Mouse (Mus musculus): ENCODE data around the gene Cox6a2. TPM values are rescaled to one million over a fixed set of nuclear protein-coding genes. Genes with fewer than 3 reads are reported as not detected.
"Not testable (repeated sequence)": the region's sequence is repeated elsewhere in the genome, so short reads cannot be mapped to it uniquely, and the experiment has no call there.

The Cox6a2 gene
- total RNA-seq, 2 experiments from 2014 or later = 4.3 to 4.8 TPM

DNA sequence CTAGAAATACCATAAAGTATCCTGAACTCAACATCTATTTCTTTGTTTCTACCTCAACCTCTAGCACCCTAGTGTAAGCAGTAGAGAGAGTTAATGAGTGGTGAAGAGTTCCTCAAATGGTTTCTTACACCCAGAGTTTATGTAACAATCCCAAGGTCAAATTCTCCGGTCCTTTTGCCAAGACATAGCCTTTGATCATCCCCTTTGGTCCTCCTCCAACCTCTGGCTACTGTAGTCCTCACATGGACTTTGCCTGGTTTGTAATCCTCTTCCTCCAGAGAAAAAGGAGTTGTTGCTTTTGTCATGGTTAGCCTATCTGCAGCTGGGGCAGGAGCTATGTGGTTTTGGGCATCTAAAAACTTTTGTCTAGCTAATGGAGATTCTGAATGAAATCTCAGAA, 29.3 kb upstream of the Cox6a2 start:
- no peak for DNase-seq (ENCODE audit: low spot score in 2 of 2)

DNA sequence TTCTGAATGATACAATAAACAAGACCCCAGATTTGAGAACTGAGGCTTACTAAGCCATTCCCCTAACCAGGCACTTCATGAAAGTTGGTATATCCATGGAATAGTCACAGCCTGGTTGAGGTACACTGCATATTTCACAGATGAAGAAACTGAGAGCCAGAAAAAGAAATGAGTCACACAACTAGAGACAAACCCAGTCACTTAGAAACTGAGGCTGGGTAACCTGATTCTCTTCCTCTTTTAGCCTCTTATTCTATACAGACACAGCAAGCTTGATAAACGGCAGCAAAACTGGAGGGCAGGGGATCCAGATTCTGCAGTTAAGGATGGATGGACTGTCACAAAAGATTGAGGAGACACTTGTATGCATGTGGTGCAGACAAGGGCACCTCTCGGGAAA, 28.6 kb upstream of the Cox6a2 start:
- no peak for DNase-seq (ENCODE audit: low spot score in 2 of 2)

DNA sequence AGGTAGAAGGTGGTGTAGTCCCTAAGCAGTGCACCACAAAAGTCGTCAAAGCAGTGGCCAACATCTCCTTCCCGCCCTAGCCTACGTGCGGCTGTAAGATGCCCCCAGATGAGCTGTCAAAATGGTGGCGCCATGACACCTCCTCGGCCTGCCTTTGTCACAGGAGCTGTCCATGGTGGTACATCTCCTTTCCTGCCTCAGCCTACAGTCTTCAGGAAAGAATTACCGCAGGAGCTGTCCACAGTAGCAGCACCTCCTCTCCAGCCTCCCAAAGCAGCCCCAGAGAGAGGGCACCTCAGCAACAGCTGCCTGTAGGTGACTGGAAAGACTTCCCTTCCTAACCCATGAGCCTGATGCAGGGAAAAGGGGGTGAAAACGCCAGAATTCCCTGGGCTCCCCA, 25.6 kb upstream of the Cox6a2 start:
- DNase-seq (ENCODE audit: low spot score in 2 of 2) = no peak

DNA sequence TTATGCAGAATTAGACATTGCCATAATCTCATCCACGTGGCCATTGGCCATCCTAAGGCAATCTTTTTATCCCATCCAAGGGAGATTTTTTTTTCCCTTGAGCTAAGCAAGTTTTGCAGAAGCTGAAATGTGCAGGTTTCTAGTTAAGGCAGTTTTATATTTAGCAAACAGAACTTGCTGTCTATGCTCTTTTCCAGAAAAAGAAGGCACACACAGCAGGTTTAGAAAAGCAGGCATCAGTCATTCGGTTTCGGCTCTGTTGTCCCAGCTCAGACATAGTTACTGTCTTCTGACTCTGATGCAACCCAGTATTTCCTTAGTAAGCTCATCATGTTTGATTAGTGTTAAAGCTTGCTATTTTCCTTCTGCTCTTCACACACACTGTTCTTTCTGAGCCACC, 14.7 kb upstream of the Cox6a2 start:
- DNase-seq (ENCODE audit: low spot score in 2 of 2) = no peak

DNA sequence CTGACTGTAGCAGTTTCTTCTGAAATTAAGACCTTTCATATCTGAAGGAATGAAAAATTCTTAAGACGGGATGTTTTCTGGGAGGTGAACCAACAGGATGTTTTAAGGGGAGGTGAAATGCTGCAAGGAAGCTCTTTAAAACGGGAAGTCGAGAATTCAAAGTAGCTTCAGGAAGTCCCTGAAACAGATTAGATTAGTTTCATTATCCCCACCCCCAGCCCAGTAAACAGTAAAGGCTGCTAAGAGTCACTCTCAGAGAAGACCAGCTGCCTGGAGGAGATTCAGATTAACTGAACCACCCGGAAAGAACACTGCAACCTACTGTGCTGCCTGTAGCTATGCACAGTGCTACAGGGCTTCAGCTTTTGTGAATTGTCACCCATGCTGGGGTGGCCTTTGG, 13.8 kb upstream of the Cox6a2 start:
- DNase-seq (ENCODE audit: low spot score in 2 of 2) = no peak

DNA sequence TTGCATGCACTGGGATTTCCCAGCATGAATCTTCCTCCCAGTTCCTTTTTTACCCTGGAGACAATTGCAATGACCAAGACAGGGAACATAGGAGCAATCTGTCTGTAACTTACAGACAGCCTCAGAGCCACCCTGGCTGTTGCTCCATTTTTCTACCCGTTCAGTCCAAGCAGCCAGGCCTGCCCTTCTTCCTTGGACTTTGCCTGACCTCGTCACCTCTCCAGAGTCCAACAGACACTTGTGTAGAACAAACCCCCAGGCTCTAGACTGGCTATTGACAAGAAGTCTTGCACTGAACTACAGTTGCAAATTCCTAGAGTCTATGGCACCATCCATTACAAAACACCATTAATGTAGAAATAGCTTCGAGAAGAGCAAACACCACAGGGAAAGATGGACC, 3.6 kb upstream of the Cox6a2 start:
- DNase-seq (ENCODE audit: low spot score in 2 of 2) = no peak

DNA sequence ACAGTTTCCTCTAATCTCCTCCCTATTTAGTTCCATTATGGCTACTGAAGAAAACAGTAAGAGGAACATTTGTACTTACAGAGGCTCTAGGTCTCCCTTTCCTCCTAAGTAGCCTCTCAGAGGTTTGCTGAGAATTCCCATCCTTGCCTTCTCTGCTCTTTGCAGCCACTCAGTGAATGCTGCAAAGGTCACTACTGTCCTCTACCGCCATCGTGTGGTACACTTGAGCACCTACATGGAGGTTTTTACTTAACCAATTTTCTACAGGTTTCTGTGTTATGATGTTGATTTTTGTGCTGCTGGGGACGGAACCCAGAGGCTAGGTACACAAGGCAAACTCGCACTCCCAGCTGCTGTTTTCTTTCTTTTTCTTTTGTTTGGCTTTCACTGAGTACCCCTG, 2.0 kb upstream of the Cox6a2 start:
- peak; percentile 66 to 72 for DNase-seq (ENCODE audit: low spot score in 2 of 2)

DNA sequence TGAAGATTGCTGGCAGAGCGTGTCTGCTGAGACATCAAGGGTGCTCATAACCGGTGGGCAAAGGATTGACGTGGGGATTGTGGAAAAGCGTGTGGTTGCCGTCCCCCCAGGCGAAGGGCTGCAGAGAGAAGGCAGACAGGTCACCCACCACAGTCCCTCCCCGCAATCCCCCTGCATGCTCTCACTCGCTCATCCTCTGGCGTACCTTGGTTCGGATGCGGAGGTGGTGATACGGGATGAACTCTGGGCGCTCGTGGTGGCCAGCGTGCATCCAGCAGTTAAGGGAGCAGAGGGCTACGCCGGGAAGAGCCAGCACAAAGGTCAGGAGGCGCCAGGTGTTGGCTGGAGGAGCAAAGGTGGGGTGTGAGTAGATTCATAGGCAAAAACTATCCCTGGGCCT, 492 bp downstream of the Cox6a2 start:
- no peak for DNase-seq (ENCODE audit: low spot score in 2 of 2)

DNA sequence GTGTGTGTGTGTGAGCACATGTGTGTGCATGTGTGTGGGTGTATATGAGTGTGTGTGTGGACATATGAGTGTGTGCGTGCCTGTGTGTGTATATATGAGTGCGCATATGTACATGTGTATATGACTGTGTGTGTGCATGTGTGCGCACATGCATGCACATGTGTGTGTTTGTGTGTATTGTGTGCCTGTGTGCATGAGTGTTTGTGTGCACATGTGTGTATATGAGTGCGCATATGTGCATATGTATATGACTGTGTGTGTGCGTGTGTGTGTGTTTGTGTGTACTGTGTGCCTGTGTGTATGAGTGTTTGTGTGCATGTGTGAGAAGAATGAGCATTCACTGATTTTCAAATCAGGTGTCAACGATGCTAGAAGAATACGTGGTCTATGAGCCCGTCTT, 2.0 kb downstream of the Cox6a2 start:
- no peak for DNase-seq (ENCODE audit: low spot score in 2 of 2)

DNA sequence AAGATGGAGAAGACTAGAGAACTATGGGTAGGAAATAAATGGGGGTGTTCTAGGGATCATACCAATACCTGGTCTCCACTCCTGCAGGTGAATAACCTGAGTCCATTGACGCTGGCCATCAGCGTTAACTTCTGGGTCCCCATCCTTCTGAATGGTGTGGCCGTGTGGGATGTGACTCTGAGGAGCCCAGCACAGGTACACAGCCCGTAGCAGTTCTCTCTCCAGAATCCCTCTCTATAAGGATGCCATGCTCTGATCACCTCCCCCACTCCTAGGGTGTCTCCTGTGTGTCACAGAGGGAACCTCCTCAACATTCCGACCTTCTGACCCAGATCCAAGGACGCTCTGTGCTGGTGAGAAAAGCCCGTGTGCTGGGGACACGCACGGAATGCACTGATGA, 3.1 kb downstream of the Cox6a2 start:
- no peak for DNase-seq (ENCODE audit: low spot score in 2 of 2)

DNA sequence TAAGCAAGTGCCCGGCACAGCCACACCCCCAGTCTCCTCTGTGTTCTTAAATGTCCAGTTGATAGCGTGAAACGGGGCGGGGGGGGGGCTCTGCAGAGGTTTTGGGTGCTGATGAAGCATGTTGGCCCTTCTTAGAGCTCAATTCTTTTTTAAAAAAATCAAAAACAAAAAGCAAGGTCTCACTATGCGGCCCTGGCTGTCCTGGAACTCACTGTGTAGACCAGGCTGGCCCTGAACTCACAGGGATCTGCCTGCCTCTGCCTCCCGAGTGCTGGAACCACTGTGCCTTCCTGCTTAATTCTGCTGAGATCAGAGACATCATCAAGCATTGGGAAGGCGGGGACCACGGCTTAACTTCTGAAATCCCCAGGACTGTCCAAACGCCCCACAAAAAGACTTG, 4.6 kb downstream of the Cox6a2 start:
- no peak for DNase-seq (ENCODE audit: low spot score in 2 of 2)

DNA sequence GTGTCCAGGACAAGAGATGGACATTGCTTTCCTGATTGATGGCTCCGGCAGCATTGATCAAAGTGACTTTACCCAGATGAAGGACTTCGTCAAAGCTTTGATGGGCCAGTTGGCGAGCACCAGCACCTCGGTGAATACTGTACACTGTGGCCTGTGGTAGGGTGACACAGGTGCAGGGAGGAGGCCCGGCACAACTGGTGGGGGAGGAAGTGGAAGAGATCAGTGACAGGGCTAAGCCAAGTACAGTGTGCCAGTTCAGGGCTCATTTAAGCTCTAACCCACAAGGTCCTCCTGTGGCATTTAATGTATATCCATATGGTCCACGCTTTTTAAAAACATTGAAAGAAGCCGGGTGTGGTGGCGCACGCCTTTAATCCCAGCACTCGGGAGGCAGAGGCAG, 24.5 kb downstream of the Cox6a2 start:
- no peak for DNase-seq (ENCODE audit: low spot score in 2 of 2)

DNA sequence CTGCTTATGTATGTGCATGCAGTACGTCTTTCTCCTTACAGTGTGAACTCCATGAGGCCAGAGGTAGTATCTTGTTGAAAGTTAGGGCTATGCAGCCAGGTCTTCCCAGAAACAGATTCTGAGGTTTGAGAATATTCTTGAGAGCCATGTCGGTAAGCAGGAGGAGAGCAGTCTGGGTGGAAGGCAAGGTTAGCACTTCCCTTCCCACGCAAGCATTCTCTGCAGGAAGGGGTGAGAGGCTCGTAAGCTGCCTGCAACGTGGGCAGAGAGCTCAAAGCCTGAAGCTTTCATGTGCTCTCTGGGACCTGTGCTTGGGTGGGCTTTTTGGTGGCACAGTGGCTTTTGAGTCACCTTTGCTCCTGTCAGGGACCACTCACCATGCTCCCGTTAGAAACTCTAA, 25.6 kb downstream of the Cox6a2 start:
- no peak for DNase-seq (ENCODE audit: low spot score in 2 of 2)

DNA sequence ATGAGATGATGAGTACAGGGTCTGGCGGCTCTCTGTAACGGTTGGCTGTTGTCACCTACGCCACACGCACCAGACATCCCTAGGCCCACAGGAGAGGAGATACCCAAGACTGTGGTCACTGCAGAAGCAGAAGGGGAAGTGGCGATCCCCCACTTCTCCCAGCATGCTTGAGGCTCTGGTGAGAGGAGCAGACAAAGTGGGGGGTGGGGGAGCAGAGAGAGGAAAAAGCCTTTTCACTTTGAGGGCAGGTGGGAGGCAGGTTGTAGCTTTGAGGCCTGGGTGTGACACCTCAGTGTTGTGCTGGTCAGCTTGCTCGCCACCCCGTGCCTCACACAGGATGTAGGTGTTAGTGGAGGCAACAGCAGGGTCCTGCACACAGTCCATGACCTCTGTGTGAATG, 26.1 kb downstream of the Cox6a2 start:
- DNase-seq (ENCODE audit: low spot score in 2 of 2) = no peak

DNA sequence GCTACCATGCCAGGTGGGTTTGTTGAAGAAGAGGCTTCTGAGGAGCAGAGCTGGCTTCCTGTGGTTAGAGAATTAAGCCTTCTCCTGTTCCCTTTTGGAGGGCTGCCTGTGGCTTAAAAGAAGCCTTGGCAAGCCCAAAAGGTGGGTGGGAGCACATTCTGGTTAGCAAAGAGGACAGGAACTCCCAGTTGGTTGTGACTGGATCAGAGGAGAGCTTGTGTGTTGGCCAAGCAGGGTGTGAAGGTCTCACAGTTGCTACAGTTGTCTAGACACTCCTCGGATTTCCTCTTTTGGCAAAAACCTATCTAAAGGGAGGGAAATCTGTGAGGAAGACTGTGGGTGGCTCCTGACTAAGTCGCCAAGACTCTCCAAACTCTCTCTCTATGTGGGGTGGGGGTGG, 27.8 kb downstream of the Cox6a2 start:
- no peak for DNase-seq (ENCODE audit: low spot score in 2 of 2)

DNA sequence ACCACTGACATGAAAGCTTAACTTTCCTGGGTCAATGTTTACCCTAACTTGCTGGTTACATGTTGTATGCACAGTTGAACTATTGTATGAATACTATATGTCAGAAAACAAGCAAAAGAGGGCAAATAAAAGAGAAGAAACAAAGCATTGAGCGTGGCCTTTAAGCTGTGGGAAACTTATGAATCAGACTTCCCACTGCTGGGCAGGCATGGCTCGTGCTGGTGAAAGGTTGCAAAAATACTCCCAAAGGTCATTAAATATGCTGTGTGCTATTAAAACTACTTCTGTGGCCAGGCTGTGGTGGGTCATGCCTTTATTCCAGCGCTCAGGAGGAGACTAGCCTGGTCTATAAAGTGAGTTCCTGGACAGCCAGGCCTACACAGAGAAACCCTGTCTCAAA, 36.2 kb downstream of the Cox6a2 start:
- no peak for DNase-seq (ENCODE audit: low spot score in 2 of 2)

DNA sequence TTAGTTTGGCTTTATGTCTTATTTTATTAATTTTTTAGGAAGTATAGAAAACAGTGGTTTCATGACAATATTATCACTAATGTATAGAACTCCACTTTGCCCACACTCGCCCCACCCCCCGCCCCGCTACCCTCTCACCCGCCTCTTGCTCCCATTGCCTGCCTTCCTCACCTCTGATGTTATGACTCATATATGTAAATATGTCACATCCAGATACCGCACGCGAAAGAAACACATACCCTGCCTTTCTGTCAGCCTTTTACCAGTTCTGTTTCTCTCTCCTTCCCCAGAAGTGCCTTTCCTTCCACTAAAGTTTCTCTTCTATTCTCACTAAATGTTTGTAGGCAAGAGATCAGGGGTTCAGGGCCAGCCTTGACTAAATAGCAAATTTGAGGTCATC, 39.8 kb downstream of the Cox6a2 start:
- no peak for DNase-seq (ENCODE audit: low spot score in 2 of 2)

DNA sequence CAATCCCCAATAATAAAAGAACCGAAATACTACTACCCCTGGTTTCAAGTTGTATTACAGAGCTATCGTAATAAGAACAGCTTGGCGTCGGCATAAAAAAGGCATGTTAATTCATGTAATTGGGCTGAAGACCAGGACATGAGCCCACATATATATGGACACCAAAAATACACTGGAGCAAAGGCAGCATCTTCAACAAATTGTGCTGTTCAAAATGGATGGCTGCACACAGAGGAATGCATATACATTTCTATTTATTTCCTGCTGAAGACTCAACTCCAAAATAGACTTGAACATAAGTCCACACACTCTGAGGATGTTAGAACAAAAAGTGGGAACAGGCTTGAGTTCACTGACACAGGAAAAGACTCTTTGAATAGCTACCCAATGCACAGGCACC, 42.2 kb downstream of the Cox6a2 start:
- DNase-seq (ENCODE audit: low spot score in 2 of 2) = no peak

DNA sequence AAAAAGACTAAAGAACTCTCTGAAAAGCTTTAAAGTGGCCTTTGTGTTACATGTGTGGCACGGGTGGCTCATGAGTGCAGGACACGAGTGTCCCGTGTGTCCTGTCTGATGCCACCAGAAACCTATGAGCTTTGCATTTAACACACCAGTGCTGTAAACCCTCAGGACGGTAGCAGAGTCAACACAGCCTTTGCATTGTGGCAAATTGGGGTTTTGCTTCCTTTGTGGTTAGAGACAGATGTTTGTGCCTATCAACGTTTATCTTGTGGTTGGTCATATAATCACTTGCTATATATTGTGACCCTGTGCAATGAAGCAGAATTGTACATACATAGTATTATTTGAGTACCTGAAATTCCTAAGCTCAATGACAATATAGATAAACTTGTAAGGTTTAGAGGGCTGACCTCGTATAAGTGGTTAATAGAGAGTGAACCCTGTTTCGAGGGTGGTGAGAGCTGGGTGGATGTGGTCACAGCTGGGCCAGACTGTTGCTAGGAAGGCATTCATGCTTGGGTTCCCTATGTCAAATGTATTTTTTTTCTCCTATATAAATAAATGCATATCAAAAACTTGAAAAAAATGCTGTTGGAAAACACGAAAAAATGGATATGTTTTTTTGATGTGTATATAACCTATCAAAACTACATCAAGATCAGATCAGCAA, 47.4 kb downstream of the Cox6a2 start:
- DNase-seq (ENCODE audit: low spot score in 2 of 2) = not testable (repeated sequence)

Other genes with a start within 250 kb of the Cox6a2 start
- 100 to 1,000 TPM; 423 to 445 TPM for gene Fus, start 238.9 kb downstream of the Cox6a2 start, total RNA-seq (2021)
- 1 to 10 TPM; 3.2 to 4.5 TPM for gene Pycard, start 212.5 kb downstream of the Cox6a2 start, total RNA-seq (2021)
- under 1 TPM; 0.40 to 0.55 TPM for gene Trim72, start 202.4 kb downstream of the Cox6a2 start, total RNA-seq (2021)
- 1 to 10 TPM; 8.4 to 8.7 TPM for gene Itgam, start 143.7 kb downstream of the Cox6a2 start, total RNA-seq (2021)
- not detected for gene Gm49368, start 143.7 kb downstream of the Cox6a2 start, total RNA-seq (2021)
- not detected for gene Itgax, start 76.8 kb downstream of the Cox6a2 start, total RNA-seq (2021)
- gene Itgad, start 52.0 kb downstream of the Cox6a2 start, total RNA-seq (2021) = under 1 TPM; 0.78 to 0.85 TPM
- gene Armc5, start 31.0 kb upstream of the Cox6a2 start, total RNA-seq (2021) = 10 to 100 TPM; 11.4 to 11.8 TPM
- gene 9130023H24Rik, start 31.6 kb upstream of the Cox6a2 start, total RNA-seq (2021) = 1 to 10 TPM; 3.7 to 4.3 TPM
- 10 to 100 TPM; 27.2 to 28.1 TPM for gene Tgfb1i1, start 40.4 kb upstream of the Cox6a2 start, total RNA-seq (2021)
- gene Slc5a2, start 59.3 kb upstream of the Cox6a2 start, total RNA-seq (2021) = not detected
- gene BC017158, start 91.8 kb upstream of the Cox6a2 start, total RNA-seq (2021) = 10 to 100 TPM; 23.0 to 23.2 TPM
- gene Rgs10, start 212.4 kb upstream of the Cox6a2 start, total RNA-seq (2021) = 10 to 100 TPM; 48.8 to 50.5 TPM